Mouse (Mus musculus) MEL (cell line): Measurements from ENCODE around the gene Fchsd2. TPM values are rescaled to one million over a fixed set of nuclear protein-coding genes. Genes with fewer than 3 reads are reported as not detected.

ENCODE experiments used
- DNase-seq: peaks from one replicate; pipeline ENCODE4 v3.0.0; 2011; ENCODE audit warnings: low read depth, low spot score
- H3K27ac ChIP-seq: 2 replicates; pipeline ENCODE4 v1.5.1; 2012; ENCODE audit warnings: low read depth, mild to moderate bottlenecking, control low read depth, low read length, moderate library complexity; ENCODE audit not compliant: control insufficient read depth
- H3K27me3 ChIP-seq, 2 experiments: fragments of 150-350 bp in 1 of 2; sonication (generic) in 1 of 2; 2 replicates each; pipeline ENCODE4 v1.6.1; 2012; ENCODE audit warnings: low read length in 2 of 2, mild to moderate bottlenecking in 2 of 2, improper control_type of control experiment in 1 of 2, moderate library complexity in 1 of 2; ENCODE audit not compliant: insufficient read depth in 2 of 2, control insufficient read depth in 1 of 2
- H3K36me3 ChIP-seq, 2 experiments: 2 replicates each; pipeline ENCODE4 v1.6.1; 2012 to 2014; ENCODE audit warnings: low read length in 2 of 2, improper control_type of control experiment in 1 of 2, inconsistent platforms in 1 of 2, mild to moderate bottlenecking in 1 of 2; ENCODE audit not compliant: insufficient read depth in 2 of 2, control insufficient read depth in 1 of 2
- H3K4me1 ChIP-seq, 2 experiments: fragments of 150-350 bp in 1 of 2; sonication (generic) in 1 of 2; 2 replicates each; pipeline ENCODE4 v1.6.1; 2012; ENCODE audit warnings: low read length in 2 of 2, improper control_type of control experiment in 1 of 2, mild to moderate bottlenecking in 1 of 2; ENCODE audit not compliant: insufficient read depth in 2 of 2, control insufficient read depth in 1 of 2
- H3K4me3 ChIP-seq, 2 experiments: fragments of 150-350 bp in 1 of 2; sonication (generic) in 1 of 2; 2 replicates each; pipeline ENCODE4 v1.5.1; 2012; ENCODE audit warnings: low read depth in 2 of 2, low read length in 2 of 2, mild to moderate bottlenecking in 2 of 2, moderate library complexity in 2 of 2, control low read depth in 1 of 2, improper control_type of control experiment in 1 of 2; ENCODE audit not compliant: control insufficient read depth in 1 of 2, insufficient read depth in 1 of 2
- H3K79me2 ChIP-seq: 2 replicates; pipeline ENCODE4 v1.6.1; 2012; ENCODE audit warnings: mild to moderate bottlenecking, low read length, moderate library complexity; ENCODE audit not compliant: control insufficient read depth, poor library complexity, insufficient read depth
- H3K9ac ChIP-seq: 2 replicates; pipeline ENCODE4 v1.6.1; 2012; ENCODE audit warnings: low read depth, mild to moderate bottlenecking, control low read depth, low read length, moderate library complexity; ENCODE audit not compliant: control insufficient read depth, poor library complexity, severe bottlenecking
- H3K9me3 ChIP-seq: fragments of 150-350 bp; sonication (generic); replicated peaks from 2 replicates; pipeline ENCODE4 v1.6.1; 2012; ENCODE audit warnings: mild to moderate bottlenecking, low read length, improper control_type of control experiment, moderate library complexity; ENCODE audit not compliant: insufficient read depth
- CHD2 ChIP-seq: IDR thresholded peaks from 2 replicates; pipeline ENCODE4 v1.6.1; 2011; ENCODE audit warnings: low read length, improper control_type of control experiment
- CTCF ChIP-seq, 3 experiments: IDR thresholded peaks in 2 of 3; conservative IDR thresholded peaks in 1 of 3; 2 replicates each; pipeline ENCODE4 v1.5.1; 2011 to 2012; ENCODE audit warnings: low read length in 3 of 3, low read depth in 2 of 3, mild to moderate bottlenecking in 2 of 3, improper control_type of control experiment in 1 of 3, inconsistent platforms in 1 of 3, mixed read lengths in 1 of 3, moderate library complexity in 1 of 3; ENCODE audit not compliant: control insufficient read depth in 1 of 3, insufficient read depth in 1 of 3, poor library complexity in 1 of 3, severe bottlenecking in 1 of 3
- ELF1 ChIP-seq: IDR thresholded peaks from 2 replicates; pipeline ENCODE4 v1.6.1; 2014; ENCODE audit warnings: low read depth, mild to moderate bottlenecking, inconsistent platforms, low read length, improper control_type of control experiment, moderate library complexity
- GABPA ChIP-seq: IDR thresholded peaks from 2 replicates; pipeline ENCODE4 v1.6.1; 2012; ENCODE audit warnings: low read depth, mild to moderate bottlenecking, inconsistent platforms, low read length, improper control_type of control experiment, moderate library complexity
- MYC ChIP-seq: IDR thresholded peaks from 2 replicates; pipeline ENCODE4 v1.6.1; 2011; ENCODE audit warnings: low read depth, mild to moderate bottlenecking, low read length, improper control_type of control experiment, moderate library complexity
- NRF1 ChIP-seq: IDR thresholded peaks from 2 replicates; pipeline ENCODE4 v1.6.1; 2014; ENCODE audit warnings: low read depth, mild to moderate bottlenecking, inconsistent platforms, low read length, improper control_type of control experiment, moderate library complexity; ENCODE audit not compliant: poor library complexity, insufficient read depth, severe bottlenecking
- POLR2A ChIP-seq, 2 experiments: IDR thresholded peaks; 2 replicates each; pipeline ENCODE4 v1.6.1; 2011 to 2012; ENCODE audit warnings: low read length in 2 of 2, mild to moderate bottlenecking in 2 of 2, control low read depth in 1 of 2, improper control_type of control experiment in 1 of 2, low read depth in 1 of 2, moderate library complexity in 1 of 2; ENCODE audit not compliant: control insufficient read depth in 1 of 2, insufficient read depth in 1 of 2, poor library complexity in 1 of 2
- POLR2AphosphoS2 ChIP-seq: IDR thresholded peaks from 2 replicates; pipeline ENCODE4 v1.6.1; 2011; ENCODE audit warnings: low read length, improper control_type of control experiment
- RAD21 ChIP-seq: IDR thresholded peaks from 2 replicates; pipeline ENCODE4 v1.6.1; 2011; ENCODE audit warnings: mild to moderate bottlenecking, low read depth, low read length, improper control_type of control experiment
- SMC3 ChIP-seq: IDR thresholded peaks from 2 replicates; pipeline ENCODE4 v1.6.1; 2011; ENCODE audit warnings: low read depth, low read length, improper control_type of control experiment
- TAL1 ChIP-seq: IDR thresholded peaks from 2 replicates; pipeline ENCODE4 v1.6.1; 2012; ENCODE audit warnings: mild to moderate bottlenecking, inconsistent platforms, low read length, moderate library complexity, mixed read lengths
- TBP ChIP-seq: IDR thresholded peaks from 2 replicates; pipeline ENCODE4 v1.8.0; 2011; ENCODE audit warnings: low read depth, low read length, improper control_type of control experiment
- TCF12 ChIP-seq: IDR thresholded peaks from 2 replicates; pipeline ENCODE4 v1.6.1; 2014; ENCODE audit warnings: low read depth, mild to moderate bottlenecking, inconsistent platforms, low read length, improper control_type of control experiment, moderate library complexity
- UBTF ChIP-seq: IDR thresholded peaks from 2 replicates; pipeline ENCODE4 v1.6.1; 2012; ENCODE audit warnings: low read depth, mild to moderate bottlenecking, inconsistent platforms, low read length, improper control_type of control experiment, moderate library complexity, borderline replicate concordance; ENCODE audit not compliant: insufficient read depth
- USF1 ChIP-seq: IDR thresholded peaks from 2 replicates; pipeline ENCODE4 v1.6.1; 2014; ENCODE audit warnings: low read depth, mild to moderate bottlenecking, inconsistent platforms, low read length, improper control_type of control experiment, moderate library complexity
- USF2 ChIP-seq, 2 experiments: IDR thresholded peaks; 2 replicates each; pipeline ENCODE4 v1.6.1; 2011 to 2012; ENCODE audit warnings: improper control_type of control experiment in 2 of 2, low read length in 2 of 2, borderline replicate concordance in 1 of 2, inconsistent platforms in 1 of 2, low read depth in 1 of 2, mild to moderate bottlenecking in 1 of 2; ENCODE audit not compliant: insufficient read depth in 1 of 2
- ZKSCAN1 ChIP-seq: IDR thresholded peaks from 2 replicates; pipeline ENCODE4 v1.6.1; 2012; ENCODE audit warnings: low read depth, mild to moderate bottlenecking, inconsistent platforms, low read length, improper control_type of control experiment, moderate library complexity
- ZMIZ1 ChIP-seq: IDR thresholded peaks from 2 replicates; pipeline ENCODE4 v1.6.1; 2012; ENCODE audit warnings: low read depth, mild to moderate bottlenecking, inconsistent platforms, low read length, improper control_type of control experiment, moderate library complexity
- polyA plus RNA-seq, 2 experiments: library from polyadenylated mRNA; stranded (reverse) in 1 of 2; unstranded in 1 of 2; fragments of >175 nt in 1 of 2; fragments of >200 nt in 1 of 2; gene quantifications; 2 replicates each; pipeline versions ENCODE4 v1.2.1 to v1.2.4; 2012; ENCODE audit warnings: low replicate concordance in 2 of 2, low read depth in 1 of 2; ENCODE audit not compliant: insufficient read length in 2 of 2, insufficient read depth in 1 of 2, missing spikeins in 1 of 2
- total RNA-seq: library from RNA; depleted of rRNA; stranded (reverse); fragments of 300-350 nt; gene quantifications from 2 replicates; pipeline ENCODE4 v1.2.3, GENCODE M21; 2012

The Fchsd2 gene
- total and polyA plus RNA-seq, 3 experiments = 3.9 to 6.3 TPM; not detected in 1

DNA sequence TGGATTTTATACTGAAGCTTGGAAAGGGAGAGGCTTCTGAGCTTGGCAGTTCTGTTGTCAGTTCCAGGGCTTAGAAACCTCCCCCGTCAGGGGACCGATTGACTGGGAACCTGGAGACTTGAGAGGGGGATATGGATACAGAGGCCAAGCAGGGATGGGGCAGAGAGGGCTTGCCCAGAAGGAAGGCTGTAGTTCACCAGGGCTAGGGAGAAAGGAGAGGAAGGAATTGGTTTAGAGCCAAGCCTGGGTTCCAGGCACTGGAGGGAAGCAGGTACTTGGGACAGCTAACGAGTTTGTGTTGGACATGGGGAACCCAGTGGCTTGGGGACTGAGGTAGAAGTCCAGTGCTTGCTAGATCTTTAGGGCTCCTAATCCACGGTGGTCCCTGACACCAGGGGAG is 236.9 kb downstream of the Fchsd2 start:
- H3K27me3 ChIP-seq = no peaks in the 10 kb centered on the region
- no peak for DNase-seq
- no peaks in the 10 kb centered on the region for H3K36me3 ChIP-seq
- H3K4me3 ChIP-seq = no peak overlapping the region
- no peak overlapping the region for H3K9ac ChIP-seq
- no peak overlapping the region for H3K27ac ChIP-seq
- TF ChIP-seq USF2 (IDR thresholded peaks at IDR 0.05; ENCODE audit: borderline replicate concordance in 1 of 2, insufficient read depth in 1 of 2, low read depth in 1 of 2, low read length in 2 of 2) = no peak
- no peaks in the 10 kb centered on the region for H3K9me3 ChIP-seq
- H3K79me2 ChIP-seq = no peaks in the 10 kb centered on the region
- no peaks in the 10 kb centered on the region; a peak in 1 of 4 replicates for H3K4me1 ChIP-seq

- H3K79me2 ChIP-seq = no peaks in the 10 kb centered on the region
- H3K27me3 ChIP-seq = no peaks in the 10 kb centered on the region
- TF ChIP-seq ZMIZ1 (no peak), SMC3 (no peak), GABPA (no peak), POLR2AphosphoS2 (no peak), CHD2 (no peak), NRF1 (no peak), TBP (no peak), TCF12 (no peak), UBTF (no peak), CTCF (IDR thresholded peaks at IDR 0.05 in 2 of 3, conservative IDR thresholded peaks at IDR 0.05 in 1 of 3; ENCODE audit: control insufficient read depth in 1 of 3, insufficient read depth in 1 of 3, low read depth in 2 of 3, low read length in 3 of 3, poor library complexity in 1 of 3, severe bottlenecking in 1 of 3) (no peak), ZKSCAN1 (no peak)
- H3K9ac ChIP-seq = no peak overlapping the region
- no peaks in the 10 kb centered on the region for H3K9me3 ChIP-seq
- H3K4me3 ChIP-seq = no peak overlapping the region
- H3K4me1 ChIP-seq = no peaks in the 10 kb centered on the region; a peak in 1 of 4 replicates
- no peaks in the 10 kb centered on the region for H3K36me3 ChIP-seq
- no peak for DNase-seq
- H3K27ac ChIP-seq = no peak overlapping the region
Observed at GRCm38 (mm10) chr7:101330074-101330840, 237.6 kb downstream of the Fchsd2 start.

DNA sequence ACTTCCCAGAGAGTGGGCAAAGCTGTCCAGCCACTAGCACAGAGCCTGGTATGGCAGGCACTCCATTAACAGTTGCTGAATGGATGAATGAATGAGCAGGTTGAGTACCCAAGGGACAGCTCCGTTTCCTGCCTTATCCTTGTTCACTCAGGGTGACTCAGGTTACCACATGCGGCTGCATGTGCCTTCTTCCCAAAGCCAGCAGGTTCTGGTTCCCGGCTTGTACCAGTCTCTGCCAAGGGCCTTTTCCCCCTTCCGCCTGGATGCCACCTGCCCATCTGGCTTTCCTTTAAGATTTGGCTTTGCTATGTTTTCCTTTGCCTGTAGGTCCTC is 238.1 kb downstream of the Fchsd2 start:
- Histone ChIP-seq H3K79me2 (no peaks in the 10 kb centered on the region), H3K9me3 (no peaks in the 10 kb centered on the region), H3K4me1 (no peaks in the 10 kb centered on the region; a peak in 1 of 4 replicates), H3K4me3 (no peak overlapping the region), H3K9ac (no peak overlapping the region), H3K27me3 (no peaks in the 10 kb centered on the region), H3K36me3 (no peaks in the 10 kb centered on the region), H3K27ac (no peak overlapping the region)
- TF ChIP-seq ZKSCAN1 (no peak), USF1 (no peak), RAD21 (no peak), UBTF (no peak), POLR2A (IDR thresholded peaks at IDR 0.05; ENCODE audit: control insufficient read depth in 1 of 2, insufficient read depth in 1 of 2, low read depth in 1 of 2, low read length in 2 of 2, poor library complexity in 1 of 2) (no peak), ELF1 (no peak), TAL1 (no peak), TBP (no peak), SMC3 (no peak), MYC (no peak)
- no peak for DNase-seq
